Mouse (Mus musculus): ENCODE measurements around the gene Rab14.

Rab14 gene

DNA sequence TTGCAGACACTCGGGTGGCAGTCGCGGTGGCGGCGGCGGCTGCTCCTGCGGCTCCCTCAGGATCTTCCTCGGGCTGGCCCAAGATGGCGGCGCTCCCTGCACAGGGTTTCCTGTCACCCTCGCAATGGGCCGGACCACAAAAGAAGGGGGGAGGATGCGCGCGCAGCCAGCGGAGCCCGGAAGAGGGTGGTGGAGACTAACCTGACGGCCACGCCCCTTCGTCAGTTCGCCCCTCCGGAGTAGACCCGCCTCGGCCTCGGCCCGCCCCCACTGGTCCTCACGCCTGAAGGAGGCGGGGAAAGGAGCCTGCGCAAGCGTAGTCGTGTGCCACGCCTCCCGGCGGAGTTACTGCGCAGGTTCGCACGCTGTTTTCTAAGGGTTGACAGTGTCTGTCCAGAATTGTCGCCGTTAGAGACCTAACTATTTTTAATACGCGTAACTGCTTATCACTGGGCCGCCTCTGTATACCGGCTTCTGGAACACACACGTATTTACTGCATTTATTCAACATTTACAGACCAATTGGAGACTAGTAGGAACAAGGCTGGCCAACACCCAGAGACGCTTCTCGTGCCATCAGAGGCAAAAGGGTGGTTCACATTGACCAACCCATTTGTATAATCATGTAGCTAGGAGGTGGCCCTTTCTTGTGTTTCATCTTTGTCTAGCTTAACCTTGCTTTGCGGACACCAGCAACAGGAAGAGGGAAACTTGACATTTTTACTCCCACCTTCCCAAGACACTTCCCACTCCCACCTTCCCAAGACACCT is at the start of gene Rab14:
Rab14 (minus strand) TSS at position 223 of the 771 bp plus-strand sequence.
- peak; percentile 100 for DNase-seq

DNA sequence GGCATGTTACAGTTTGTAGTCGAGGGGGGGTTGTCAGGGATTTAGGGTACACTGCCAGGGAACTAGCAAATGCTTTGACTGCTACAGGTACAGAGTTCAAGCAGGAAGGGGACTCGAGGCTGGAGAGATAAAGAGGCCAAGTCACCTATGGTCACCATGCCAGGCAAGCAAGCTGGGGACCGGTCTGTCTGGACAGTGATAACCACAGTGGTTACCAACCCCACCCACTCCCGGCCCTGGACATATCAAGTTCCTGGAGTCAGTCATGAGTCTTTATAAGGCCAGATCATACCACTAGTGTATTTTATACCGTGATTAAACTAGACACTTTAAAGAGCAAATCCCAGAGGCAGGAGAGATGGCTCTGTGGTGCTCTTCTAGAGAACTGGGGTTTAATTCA is 46.8 kb upstream of the Rab14 start:
- DNase-seq, result no peak

DNA sequence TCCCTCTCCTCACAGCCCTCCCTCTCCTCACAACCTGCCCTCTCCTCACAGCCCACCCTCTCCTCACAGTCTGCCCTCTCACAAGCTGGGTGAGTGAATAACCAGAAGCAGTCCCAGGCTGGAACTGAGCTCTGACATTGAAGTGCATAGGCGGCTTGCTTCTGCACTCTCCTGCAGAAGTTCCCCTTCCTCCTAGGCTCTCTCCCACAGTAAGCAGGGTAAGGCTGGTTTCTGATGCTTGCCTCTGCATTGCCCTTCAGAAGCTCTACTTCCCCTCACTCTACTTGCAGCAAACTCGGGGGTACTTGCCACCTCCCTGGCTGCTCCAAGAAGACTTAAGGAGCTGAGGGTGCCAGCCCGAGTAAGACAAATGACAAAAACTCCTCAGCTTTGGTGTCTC is 43.3 kb upstream of the Rab14 start:
- no peak for DNase-seq

DNA sequence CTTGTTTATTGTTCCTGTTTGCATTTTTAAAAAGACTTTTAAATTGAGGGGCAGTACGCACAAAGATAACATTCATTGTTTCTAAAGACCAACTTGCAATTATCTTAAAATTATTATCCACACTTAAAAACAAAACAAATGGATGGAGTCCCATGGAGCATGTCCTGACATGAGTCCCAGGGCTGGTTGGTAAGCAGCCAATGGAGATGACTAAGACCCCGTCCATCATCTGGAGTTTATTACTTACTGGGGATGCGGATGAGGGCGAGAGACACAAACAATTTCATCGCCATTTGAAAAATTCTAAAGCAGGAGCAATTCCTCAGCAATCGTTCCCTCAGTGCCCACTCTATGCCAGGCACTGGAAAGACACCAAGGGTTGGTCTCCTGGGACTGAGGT is 34.1 kb upstream of the Rab14 start:
- DNase-seq, result no peak

- DNase-seq, result no peak
Observed at GRCm38 (mm10) chr2:35233898-35234297, 33.0 kb upstream of the Rab14 start.

GRCm38 (mm10) chr2:35232595-35233445 is 31.9 kb upstream of the Rab14 start:
- DNase-seq, result no peak

DNA sequence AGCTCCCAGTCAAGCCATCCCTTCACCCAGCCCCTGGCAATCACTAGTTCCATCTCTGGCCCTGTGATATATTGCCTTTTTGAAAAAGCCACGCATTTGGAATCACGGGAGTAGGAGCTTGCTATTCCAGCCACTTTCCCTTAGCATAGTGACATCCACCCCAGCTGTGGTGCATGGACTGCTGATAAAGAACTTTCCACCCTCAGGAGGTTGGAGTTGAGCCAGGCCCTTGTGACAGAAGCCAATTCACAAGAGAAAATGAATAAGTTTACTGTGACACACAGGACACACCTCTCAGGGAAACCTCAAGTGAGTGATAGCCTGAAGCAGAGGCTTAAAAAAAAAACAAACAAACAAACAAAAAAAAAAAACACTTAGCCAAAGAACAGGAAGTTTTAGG is 31.0 kb upstream of the Rab14 start:
- no peak for DNase-seq

- DNase-seq, result no peak
Observed at GRCm38 (mm10) chr2:35230215-35230614, 29.3 kb upstream of the Rab14 start.

DNA sequence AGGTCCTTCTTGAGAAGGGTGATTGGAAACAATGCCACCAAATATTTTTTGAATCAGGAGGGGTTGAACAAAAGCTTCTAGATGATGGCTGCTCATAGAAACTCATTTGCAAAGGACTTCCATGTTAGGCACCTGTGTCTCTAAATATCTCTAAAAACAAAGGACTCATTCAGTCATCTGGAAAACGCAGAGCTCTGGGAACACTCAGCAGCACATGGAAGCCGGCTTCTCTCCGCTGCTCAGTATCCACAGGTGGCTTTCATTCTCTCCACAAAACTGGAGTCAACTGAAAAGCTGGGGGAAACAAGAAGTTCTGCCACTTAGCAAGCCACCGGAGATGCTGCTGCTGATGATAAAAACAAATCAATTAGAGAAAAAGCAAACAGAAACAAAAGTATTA is 27.2 kb upstream of the Rab14 start:
- DNase-seq, result no peak

DNA sequence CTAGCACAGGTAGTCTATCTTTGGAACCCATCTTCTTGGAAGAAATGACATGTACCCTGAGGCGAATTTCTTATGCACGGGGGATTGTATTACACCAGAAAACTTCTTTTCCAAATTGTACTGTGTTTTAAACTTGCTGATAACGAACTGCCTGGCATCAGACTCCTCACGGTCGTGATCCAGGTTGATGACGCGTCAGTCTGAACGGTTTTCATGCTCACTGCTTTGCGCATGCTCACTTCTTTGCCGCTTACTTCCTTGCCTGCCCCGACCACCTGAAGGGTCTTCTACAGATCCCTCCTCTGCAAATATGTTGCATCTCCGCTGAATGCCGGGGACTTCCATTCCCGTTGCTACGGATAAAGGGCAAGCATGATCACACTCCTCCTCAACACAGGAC is 23.4 kb upstream of the Rab14 start:
- DNase-seq, result no peak

DNA sequence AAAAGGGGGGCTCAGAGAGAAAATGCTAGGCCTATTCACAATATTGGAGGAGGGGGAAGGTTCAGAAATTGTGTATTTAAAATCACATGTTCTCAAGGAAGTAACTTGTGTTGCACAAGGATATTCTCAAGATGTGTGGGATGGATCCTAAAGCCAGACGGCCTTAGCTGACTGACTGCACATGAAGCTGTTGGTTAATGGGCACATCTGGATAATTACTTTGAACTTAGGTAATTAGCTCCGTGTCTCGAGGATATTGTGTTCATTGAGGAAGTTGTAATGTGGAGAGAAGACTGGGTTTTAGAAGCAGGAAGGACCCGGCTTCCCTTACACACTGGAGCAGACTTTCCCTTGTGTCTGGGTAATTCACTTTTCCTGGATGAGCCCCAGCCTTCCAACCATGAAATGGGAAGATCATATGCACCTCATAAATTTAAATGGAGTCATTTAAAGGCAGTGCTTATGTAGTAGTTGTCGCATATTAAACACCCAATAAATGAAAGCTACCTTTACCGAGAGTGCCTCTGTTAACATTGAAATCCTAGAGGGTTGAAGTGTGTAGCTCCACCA is 22.0 kb upstream of the Rab14 start:
- no peak for DNase-seq

DNA sequence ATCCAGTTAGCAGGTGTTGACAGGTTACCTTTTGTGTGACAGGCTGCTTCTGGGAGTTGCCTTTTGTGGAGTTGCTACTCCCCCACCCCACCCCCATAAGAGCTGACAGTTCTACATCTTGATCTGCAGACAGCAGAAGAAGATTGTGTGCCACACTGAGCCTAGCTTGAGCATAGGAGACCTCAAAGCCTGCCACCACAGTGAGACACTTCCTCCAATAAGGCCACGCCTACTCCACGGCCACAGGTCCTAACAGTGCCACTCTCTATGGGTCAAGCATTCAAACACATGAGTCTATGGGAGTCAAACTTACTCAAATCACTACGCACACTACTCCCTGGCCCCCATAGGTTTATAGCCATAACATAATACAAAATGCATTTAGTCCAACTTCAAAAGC is 17.8 kb upstream of the Rab14 start:
- DNase-seq, result no peak

DNA sequence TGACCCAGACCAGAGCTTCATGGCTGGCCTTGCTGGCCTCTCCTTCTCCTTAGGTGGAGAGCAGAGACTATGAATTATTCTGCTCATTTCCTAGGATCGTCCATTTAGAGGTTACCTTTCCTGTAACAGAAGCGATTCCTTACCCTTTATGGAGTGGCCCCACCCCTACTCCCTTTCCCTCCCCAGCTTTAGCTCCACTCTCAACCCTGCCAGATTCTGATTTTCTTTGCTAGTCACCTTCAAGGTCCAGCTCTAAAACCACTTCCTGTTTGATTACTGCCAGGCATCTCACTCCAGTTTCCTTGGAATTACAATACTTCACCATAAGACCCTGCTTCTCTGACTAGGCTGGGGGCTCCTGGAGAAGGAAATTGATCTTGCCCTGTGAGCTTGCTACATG is 15.8 kb upstream of the Rab14 start:
- no peak for DNase-seq

GRCm38 (mm10) chr2:35215363-35215762 is 14.4 kb upstream of the Rab14 start:
- DNase-seq, result no peak

DNA sequence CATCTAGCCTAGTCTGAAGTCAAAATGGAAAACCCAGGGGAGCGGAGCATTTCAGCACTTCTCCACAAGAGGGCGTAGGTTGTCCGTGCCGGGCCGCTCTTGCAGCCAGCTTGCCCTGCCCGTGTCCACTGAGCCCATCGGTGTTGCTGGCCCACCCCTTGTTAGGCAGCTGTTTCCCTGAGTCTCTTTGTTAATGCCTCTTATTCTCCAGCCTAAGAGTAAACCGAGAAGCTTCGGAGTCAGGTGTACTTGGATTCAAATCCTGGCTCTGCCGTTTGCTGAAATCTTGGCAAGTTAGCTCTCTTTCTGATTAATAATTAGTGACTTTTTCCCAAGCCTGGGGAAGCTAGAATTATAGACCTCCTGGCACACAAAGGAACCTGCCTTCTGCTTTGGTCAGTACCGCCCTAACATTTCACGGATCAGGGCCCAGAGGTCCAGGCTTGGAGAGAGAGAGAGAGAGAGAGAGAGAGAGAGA is 14.0 kb upstream of the Rab14 start:
- peak; percentile 58 for DNase-seq

GRCm38 (mm10) chr2:35213345-35213910 is 12.5 kb upstream of the Rab14 start:
- no peak for DNase-seq

GRCm38 (mm10) chr2:35211681-35212080 is 10.8 kb upstream of the Rab14 start:
- no peak for DNase-seq

GRCm38 (mm10) chr2:35208931-35209665 is 8.2 kb upstream of the Rab14 start:
- DNase-seq, result no peak

GRCm38 (mm10) chr2:35208054-35208453 is 7.1 kb upstream of the Rab14 start:
- no peak for DNase-seq

DNA sequence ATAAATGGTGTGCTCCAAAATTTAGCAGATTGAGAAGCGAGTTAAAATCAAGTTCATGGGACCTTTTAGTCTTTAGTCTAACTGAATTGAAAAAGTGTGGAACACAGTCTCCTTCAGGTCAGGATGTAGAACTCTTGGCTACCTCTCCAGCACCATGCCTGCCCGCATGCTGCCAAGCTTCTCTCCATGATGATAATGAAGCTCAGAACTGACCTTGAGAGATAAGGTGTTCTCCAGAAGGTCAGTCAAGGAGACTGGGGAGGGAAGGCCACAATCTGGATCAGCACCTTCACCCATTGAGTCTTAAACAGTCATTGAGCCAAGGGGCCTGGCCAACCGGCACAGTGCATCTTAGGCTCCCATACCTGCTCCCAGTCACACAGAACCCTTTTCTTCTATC is 5.8 kb upstream of the Rab14 start:
- no peak for DNase-seq

DNA sequence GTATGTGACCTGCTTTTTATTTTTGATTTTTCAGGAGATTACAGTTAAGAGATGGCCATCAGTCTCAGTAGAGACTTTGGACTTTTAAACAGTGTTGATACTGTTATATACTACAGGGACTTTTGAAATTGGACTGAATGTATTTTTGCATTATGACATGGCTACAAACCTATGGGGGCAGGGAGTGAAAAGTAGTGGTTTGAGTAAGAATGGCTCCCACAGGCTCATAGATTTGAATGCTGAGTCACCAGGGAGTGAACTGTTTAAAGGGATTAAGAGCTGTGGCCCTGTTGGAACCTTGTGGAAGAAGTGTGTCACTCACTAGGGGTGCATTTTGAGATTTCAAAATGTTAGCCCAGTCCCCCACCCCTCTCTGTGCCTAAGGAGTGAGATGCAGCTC is 2.8 kb upstream of the Rab14 start:
- DNase-seq, result no peak
